Mouse (Mus musculus) adrenal gland, adult 2 months (tissue): Measurements from ENCODE around the gene Aqp11. TPM values are rescaled to one million over a fixed set of nuclear protein-coding genes. Genes with fewer than 3 reads are reported as not detected.
A peak's percentile ranks its signal among the peaks of the same experiment; 100 is the strongest.

ENCODE experiments used
- DNase-seq: peaks from one replicate; pipeline ENCODE4 v3.0.0; 2021
- long read RNA-seq: library from polyadenylated mRNA; stranded (forward); transcript quantifications from one replicate; pipeline ENCODE4 v2.0.0, GENCODE M21; 2021
- polyA plus RNA-seq: library from polyadenylated mRNA; depleted of rRNA; stranded (reverse); fragments of >200 nt; gene quantifications from 2 replicates; pipeline ENCODE4 v1.2.3, GENCODE M21; 2012; rRNA removed
- total RNA-seq, 2 experiments: library from RNA; stranded (reverse); gene quantifications; 2 replicates each; pipeline ENCODE4 v1.2.3; 2021

Aqp11 gene
- total RNA-seq (1 to 10 TPM; 2.8 to 5.3 TPM), polyA plus RNA-seq (5.5 and 8.1 TPM in 2 replicates)
- long read RNA-seq, transcript Aqp11-205 (3 exons, 3,737 nt), result major isoform, 6 of 6 reads
- long read RNA-seq, partial matches to known transcripts, result 0 of 6 reads
- long read RNA-seq, other reads (novel, unspliced or antisense), result 0 of 6 reads

DNA sequence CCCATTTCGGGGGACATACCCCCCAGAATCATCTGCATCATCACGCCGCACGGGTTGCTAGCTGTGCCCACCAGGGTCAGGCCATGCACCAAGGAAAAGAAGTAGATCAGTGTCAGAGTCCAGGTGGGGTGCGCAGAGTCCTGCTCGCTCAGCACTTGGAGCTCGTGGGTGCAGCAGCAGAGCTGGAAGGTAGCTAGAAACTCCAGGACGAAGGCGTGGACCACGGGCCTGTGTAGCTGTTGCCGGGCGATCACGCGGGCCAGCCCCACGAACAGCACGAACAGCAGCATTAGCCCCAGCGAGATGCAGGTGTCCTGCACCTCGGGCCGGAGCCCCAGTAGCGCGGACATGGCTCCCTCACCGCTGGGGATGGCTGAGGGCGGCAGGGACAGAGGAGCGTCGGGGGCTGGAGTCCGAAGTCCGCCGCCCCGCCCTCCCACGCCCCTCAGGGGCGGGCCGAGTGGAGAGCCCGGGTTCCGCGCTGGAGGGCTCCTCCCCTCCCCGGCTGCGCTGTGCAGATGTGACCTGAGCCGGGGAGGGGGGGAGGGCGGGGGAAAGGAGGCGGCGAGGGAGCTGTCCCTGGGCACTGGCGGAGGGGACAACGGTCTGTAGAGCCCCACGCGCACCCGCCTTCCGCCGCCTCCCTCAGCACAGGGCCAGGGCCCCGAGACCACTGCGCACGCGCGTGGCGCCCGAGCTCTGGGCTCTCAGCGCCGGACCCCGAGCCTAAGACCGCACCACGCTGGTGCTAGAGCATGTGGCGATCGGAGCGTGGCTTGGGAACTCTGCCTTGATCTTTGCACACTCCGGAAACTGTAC, at the start of gene Aqp11:
Gene Aqp11, minus strand, starts transcription at position 652 of the 819 bp plus-strand sequence.
- peak; percentile 97 for DNase-seq

DNA sequence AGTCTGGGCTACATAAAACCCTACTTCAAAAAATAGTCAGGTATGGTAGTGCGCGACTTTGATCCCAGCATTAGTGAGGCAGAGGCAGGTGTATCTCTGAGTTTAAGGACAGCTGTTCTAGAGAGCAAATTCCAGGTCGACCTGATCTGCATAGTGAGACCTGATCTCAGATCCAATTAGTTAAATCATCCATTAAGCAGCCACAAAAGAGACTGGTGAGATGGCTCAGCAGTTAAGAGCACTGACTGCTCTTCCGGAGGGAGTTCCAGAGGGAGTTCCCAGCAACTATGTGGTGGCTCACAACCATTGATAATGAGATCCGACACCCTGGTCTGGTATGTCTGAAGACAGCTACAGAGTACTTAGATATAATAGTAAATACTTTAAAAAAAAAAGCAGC, 45.4 kb upstream of the Aqp11 start:
- no peak for DNase-seq

DNA sequence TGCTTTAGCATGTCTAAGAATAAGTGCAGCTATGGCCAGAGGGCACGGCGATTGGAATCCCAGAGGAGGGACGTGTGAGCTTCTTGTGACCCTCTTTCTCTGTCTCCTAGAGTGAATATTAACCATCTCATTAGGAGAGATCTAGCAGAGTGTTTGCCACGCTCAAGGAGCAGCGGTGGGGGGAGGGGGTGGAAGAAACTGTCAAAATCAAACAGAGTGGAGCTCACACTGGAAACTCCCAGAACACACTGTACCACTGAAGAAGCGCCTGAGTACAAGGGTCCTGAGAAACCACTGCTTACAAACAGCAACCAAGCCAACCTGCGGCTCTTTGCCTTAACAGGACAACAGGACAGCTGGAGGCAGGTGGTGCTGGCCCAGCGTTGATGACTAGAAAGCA, 43.4 kb upstream of the Aqp11 start:
- DNase-seq, result no peak

GRCm38 (mm10) chr7:97780815-97781214, 42.7 kb upstream of the Aqp11 start:
- no peak for DNase-seq

DNA sequence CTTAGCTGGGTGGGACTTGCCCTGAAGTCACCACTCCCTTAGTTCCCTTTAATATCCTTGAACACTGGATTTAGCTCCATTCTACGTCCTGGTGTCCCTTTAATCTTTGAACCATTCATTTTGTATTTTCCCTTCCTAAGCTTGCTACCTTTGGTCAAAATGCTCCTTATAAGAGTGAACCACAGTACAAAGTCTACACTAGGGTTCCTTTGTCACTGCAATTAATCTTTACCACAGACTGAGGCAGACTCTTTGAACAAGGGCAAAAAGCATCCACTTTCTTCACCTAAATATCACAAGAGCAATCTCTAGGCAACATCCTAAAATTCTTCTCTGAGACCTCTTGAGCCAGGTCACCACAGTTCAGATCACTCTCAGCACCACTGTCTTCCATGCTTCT, 42.1 kb upstream of the Aqp11 start:
- no peak for DNase-seq

DNA sequence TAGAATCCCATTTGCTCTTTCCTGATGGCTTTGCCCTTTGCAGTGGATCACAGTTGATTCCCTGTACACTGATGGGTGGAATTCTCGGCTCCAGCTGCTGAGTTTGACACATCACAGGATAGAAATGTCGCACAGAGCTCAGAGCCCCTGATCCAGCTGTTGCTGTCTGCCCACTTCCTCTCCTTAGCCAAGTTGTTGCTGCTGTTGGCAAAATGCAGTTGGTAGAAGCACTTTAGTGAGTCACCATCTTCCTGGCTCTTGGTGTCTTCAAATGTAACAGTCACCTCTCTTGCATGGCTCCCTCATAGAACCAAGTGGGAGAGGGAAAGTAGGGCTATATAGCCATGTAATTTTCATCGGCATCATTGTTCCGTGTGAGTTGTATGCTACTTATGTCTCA, 39.1 kb upstream of the Aqp11 start:
- no peak for DNase-seq

DNA sequence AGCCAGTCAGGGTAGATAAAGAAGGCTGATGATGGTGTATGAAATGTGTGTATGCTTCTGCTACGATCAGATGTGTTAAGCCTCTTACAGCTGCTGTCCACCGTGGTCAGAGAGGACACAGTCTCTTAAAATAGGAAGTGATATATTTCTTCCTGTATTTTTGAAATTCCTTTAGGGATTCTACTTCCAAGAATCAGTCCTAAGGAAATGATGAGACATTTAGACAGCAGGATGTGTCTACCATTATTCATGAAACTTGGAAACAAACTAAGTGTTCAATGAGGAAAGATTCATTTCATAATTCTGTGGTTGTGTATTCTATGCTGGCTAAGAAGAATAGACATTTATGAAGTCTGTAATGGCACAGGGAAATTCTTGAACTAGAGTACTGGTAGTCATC, 37.8 kb upstream of the Aqp11 start:
- DNase-seq, result no peak

DNA sequence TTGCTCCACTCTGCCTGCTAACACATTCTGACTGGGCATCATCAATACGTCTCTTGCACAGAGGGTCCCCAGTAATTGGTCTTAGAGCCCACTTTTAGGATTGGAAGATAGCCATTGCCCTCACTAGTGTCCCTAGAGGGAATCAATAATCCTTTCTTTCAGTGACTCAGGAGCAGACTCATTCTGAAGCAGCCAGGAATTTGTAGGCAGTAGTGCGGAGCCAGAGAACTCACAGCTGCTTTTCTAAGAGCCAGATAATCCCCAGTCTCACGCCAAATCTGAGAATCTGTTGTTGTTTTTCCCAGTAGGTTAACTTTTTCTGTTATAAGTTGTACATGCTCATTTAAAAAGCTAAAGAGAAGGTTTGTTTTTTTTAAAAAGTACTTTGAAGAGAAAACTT, 37.3 kb upstream of the Aqp11 start:
- DNase-seq, result no peak

DNA sequence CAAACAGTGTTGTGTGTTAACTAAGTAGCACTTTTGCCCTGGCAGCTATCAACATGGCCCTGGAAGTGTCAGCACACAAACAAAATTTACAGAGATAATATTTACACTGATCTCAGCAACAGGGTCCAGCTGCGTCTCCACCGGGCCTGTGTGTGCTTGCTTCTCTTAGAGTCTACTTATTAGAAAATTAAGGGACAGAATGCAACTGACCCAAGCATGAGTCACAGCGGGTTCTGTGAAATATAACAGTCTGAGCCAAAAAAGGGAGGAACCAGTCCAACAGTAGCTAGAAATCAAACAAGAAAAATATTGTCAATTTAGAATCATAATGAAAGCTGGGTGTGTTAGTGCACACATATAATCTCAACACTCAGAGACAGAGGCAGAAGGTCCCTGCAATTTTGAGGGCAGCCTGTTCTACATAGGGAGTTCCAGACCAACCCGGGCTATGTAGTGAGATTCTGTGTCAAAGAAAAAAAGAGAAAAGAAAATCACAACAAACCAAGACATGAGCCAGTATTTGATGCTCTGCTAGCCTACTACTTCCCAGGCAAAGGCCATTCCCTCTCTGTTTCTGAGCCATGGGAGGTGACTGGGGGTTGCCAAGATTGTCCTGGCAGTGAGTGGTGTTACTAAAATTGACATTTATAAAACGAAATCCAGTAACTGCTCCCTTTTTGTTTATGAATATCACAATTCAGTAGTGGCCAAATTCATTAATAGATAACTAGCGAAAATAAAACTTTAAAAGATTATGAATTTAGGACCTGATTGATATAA, 32.9 kb upstream of the Aqp11 start:
- DNase-seq, result peak; percentile 60

GRCm38 (mm10) chr7:97769020-97769419, 30.9 kb upstream of the Aqp11 start:
- no peak for DNase-seq

DNA sequence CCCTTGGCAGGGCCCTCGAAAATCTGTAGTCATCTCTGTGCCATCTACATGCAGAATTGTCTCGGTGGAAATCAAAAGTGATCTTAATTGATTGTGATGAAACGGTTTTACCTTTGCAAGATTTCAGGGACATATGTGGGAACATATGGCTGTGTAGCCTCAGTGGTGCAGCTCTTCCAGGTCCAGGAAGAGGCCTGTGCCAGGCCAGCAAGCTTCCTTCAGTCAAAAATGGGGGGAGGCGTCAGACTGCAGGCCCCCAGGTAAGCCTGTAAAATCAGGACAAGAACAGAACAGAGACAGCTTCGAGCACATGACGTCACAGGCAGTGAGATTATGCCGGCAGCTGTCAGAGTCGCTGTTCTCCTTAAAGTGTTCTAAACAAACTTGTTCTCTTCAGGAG, 29.8 kb upstream of the Aqp11 start:
- DNase-seq, result no peak

- no peak for DNase-seq
Observed at GRCm38 (mm10) chr7:97766406-97767166, 28.5 kb upstream of the Aqp11 start.

DNA sequence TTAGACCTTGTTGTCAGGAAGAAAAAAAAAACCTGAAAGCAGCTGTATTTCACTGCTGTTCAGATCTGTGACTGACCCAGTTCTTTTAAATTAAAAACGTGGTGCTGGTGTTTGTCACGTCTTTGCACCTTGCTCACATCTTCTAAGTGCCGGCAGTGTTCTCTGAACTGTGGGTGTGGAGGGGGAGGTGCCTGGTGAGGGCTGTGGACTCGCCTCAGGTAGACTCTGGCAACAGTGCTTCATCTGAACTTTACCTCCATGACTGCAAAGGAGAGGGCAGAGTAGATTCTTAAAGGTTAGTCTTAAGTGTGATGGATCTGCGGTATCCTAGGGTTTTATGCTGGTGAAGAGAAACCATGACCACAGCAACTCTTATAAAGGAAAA, 27.9 kb upstream of the Aqp11 start:
- no peak for DNase-seq

DNA sequence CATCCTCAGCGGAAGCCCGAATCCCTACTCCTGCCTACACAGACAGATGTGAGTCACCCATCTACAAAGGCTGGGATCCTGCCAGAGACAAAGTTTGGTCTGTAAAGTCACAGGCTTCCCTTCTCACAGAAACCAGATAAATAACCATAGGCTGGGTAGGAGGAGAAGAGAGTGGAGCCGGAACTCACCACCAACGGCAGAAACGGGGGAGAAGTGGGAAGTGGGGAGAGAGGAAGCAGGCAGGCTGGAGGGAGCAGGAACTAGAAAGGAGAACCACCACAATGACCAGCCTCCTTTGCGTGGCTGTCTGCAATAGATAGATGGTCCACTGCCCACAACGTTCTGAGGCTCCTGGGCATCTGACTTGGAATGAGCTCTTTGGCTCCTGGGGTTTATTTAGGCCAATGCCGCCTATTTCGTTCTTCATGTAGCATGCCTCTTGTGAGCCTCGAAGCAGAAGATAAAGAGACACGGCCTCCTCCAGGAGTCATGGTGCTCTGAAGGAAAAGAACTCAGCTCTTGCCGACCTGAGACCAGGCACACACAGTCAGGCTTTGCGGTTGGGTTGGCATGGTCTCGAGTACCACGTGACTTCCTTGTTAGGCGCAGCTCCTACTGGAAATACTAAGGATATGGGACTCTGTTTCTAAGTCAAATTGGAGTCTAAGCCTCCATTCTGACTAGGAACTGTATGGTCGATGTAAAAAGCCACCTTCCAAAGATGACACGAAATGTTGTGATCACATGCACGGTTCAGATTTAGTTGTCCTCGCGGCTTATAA, 27.3 kb upstream of the Aqp11 start:
- peak; percentile 84 for DNase-seq

DNA sequence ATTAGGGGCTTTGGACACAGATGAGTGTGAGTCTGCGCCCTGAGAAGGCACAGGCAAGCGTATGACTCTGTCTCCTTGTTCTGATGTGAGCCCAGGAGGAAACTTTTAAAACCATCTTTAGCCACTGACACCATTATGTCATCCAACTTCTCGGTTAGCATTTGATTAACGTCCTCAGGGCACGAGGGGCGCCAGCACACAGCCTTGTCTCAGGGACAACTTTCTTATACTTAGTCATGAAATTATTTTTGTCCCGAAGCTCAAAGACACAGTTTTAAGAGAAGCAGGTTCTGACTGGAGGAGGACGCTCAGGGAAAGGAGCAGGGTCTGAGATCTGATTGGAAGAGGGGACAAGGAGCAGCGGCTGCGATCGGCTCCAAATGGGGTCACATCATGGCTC, 26.5 kb upstream of the Aqp11 start:
- DNase-seq, result peak; percentile 84

DNA sequence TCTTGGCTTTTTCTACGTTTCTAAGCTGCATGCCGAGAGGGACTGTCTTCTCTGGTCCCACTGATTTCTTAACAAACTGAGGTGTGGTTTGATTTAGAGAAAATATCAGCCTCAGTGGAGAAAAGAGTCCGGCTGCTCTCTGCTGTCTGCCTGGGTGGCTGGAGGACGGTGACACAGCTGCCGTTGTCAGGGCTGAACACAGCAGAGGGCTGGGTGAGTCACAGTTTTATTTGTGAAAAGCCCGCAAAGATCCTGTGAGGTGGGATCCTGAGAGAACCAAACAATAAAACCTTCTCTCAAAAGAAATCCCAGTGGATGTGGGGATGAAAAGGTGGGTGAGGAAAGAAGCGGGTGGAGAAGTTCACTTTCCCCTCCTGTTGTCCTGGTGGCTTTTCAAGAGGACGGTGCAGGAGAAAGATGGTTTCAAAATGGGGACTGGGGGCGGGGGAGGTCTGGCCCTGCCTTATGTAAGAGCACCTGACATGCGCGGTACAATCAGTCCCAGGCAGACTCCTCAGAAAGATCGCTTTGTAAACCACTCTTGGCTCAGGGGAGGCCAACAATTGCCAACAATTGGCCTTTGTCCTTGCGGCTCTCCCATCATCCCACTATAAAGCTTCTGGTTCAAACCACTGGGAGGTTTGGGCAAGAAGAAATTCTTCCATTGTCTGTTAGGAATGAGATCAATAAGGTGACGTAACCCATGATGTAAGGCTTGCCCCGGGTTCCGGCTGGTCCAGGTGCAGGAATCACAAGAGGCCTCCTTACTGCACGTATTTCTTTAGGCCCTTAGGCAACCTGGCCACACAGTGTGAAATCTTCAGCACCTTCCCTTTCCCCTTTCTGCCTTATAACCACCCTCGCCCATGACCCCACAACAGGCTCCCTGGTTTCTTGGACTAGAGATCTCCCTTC, 19.1 kb upstream of the Aqp11 start:
- peak; percentile 69 for DNase-seq

GRCm38 (mm10) chr7:97749207-97750190, 11.4 kb upstream of the Aqp11 start:
- peak; percentile 39 for DNase-seq

GRCm38 (mm10) chr7:97748527-97749206, 10.6 kb upstream of the Aqp11 start:
- DNase-seq, result peak; percentile 42
